Comparison of ENCODE assay signal across 8 mouse cellular contexts in genomic region chr1:172082101-172082898, GRCm38 (mm10). TPM values are rescaled to one million over a fixed set of nuclear protein-coding genes. Genes with fewer than 3 reads are reported as not detected.
A peak's percentile ranks its signal among the peaks of the same experiment; 100 is the strongest.
DNase-seq lines count a peak whose midpoint lies in the region; ATAC-seq and TF ChIP-seq lines count a peak whose summit lies in the region.

Gene Copa, plus strand, starts transcription at chr1:172082529.
Gene Ncstn, minus strand, starts transcription at chr1:172082795.

- DNase-seq in brain, embryonic 14.5 days (ENCODE audit: low read depth), result peak; percentile 98
- DNase-seq in liver, adult 2 months (ENCODE audit: extremely low read depth, low read depth, low spot score), result peak; percentile 85
- peak; percentile 92 for DNase-seq in splenic B cell, adult 2 months (ENCODE audit: low read depth, low spot score)

- peaks cover 19% of the 10 kb centered on the region for H3K36me3 ChIP-seq in C2C12 (ENCODE audit: control insufficient read depth, insufficient read depth)
- peaks cover 34% of the 10 kb centered on the region for H3K36me3 ChIP-seq in erythroblast, embryonic 14.5 days (ENCODE audit: control insufficient read depth)
- 0 out of 2 replicates have a peak, but pooled peaks cover 7% of the 10 kb centered on the region for H3K36me3 ChIP-seq in heart, embryonic 11.5 days (ENCODE audit: control insufficient read depth, insufficient read depth, low read length)
- H3K36me3 ChIP-seq in kidney, embryonic 16.5 days (ENCODE audit: insufficient read depth, low read length), result peaks cover 18% of the 10 kb centered on the region
- peaks cover 19% of the 10 kb centered on the region for H3K36me3 ChIP-seq in liver, adult 2 months (ENCODE audit: control insufficient read depth, insufficient read depth, low read length)
- peaks cover 15% of the 10 kb centered on the region for H3K36me3 ChIP-seq in myocyte (ENCODE audit: control insufficient read depth, insufficient read depth)
- peaks cover 10% of the 10 kb centered on the region for H3K36me3 ChIP-seq in splenic B cell, adult 2 months (ENCODE audit: control insufficient read depth, insufficient read depth, low read length, poor library complexity, severe bottlenecking)

- ATAC-seq in heart, embryonic 11.5 days (replicated peaks; ENCODE audit: insufficient number of reproducible peaks, low FRiP score, low TSS enrichment), result peak; percentile 95
- peak; percentile 98 for ATAC-seq in kidney, embryonic 16.5 days (ENCODE audit: low FRiP score, low TSS enrichment)

- peaks cover 84% of the 10 kb centered on the region for H3K79me2 ChIP-seq in C2C12 (ENCODE audit: control insufficient read depth, insufficient read depth)
- peaks cover 32% of the 10 kb centered on the region for H3K79me2 ChIP-seq in liver, adult 2 months (ENCODE audit: control insufficient read depth, insufficient read depth, low read length)
- H3K79me2 ChIP-seq in myocyte (ENCODE audit: control insufficient read depth, insufficient read depth), result peaks cover 63% of the 10 kb centered on the region

- no peak for TF ChIP-seq CTCF in C2C12 (IDR thresholded peaks at IDR 0.05; ENCODE audit: control insufficient read depth, insufficient read depth, insufficient read length)
- no peak for TF ChIP-seq CTCF in brain, embryonic 14.5 days (IDR thresholded peaks at IDR 0.05; ENCODE audit: borderline replicate concordance, extremely low read depth, insufficient read depth, insufficient read length)
- no peak for TF ChIP-seq CTCF in liver, adult 2 months (IDR thresholded peaks at IDR 0.05; ENCODE audit: low read depth, low read length)

- TF ChIP-seq POLR2A in brain, embryonic 14.5 days (IDR thresholded peaks at IDR 0.05; ENCODE audit: borderline replicate concordance, extremely low read depth, insufficient read depth, insufficient read length, poor library complexity, severe bottlenecking), result peak; percentile 22; the same call in 1 of the 2 replicates
- peak; percentile 65; the same call in 1 of the 2 replicates for TF ChIP-seq POLR2A in liver, adult 2 months (IDR thresholded peaks at IDR 0.05; ENCODE audit: extremely low read depth, insufficient read depth, low read length)
- peak; percentile 62 for TF ChIP-seq POLR2A in myocyte (IDR thresholded peaks at IDR 0.05; ENCODE audit: insufficient read length, low read depth)

- H3K4me2 ChIP-seq in heart, embryonic 11.5 days, result peak within 1 kb of the TSS; percentile 74
- peak within 1 kb of the TSS; percentile 68 for H3K4me2 ChIP-seq in kidney, embryonic 16.5 days (replicated peaks; ENCODE audit: low read depth, low read length)
- H3K4me2 ChIP-seq in myocyte (ENCODE audit: low read depth), result peak within 1 kb of the TSS; percentile 78

- H3K27me3 ChIP-seq in C2C12 (ENCODE audit: control insufficient read depth, insufficient read depth, insufficient read length), result no peaks in the 10 kb centered on the region
- no peaks in the 10 kb centered on the region for H3K27me3 ChIP-seq in erythroblast, embryonic 14.5 days (ENCODE audit: control insufficient read depth)
- no peaks in the 10 kb centered on the region for H3K27me3 ChIP-seq in heart, embryonic 11.5 days (ENCODE audit: control insufficient read depth, insufficient read depth, low read length)
- no peaks in the 10 kb centered on the region for H3K27me3 ChIP-seq in kidney, embryonic 16.5 days (ENCODE audit: insufficient read depth, low read length)
- H3K27me3 ChIP-seq in liver, adult 2 months (ENCODE audit: control insufficient read depth, insufficient read depth, low read length), result no peaks in the 10 kb centered on the region
- H3K27me3 ChIP-seq in myocyte (ENCODE audit: control insufficient read depth, insufficient read depth, insufficient read length), result no peaks in the 10 kb centered on the region
- H3K27me3 ChIP-seq in splenic B cell, adult 2 months (ENCODE audit: control insufficient read depth, insufficient read depth, low read length, poor library complexity, severe bottlenecking), result no peaks in the 10 kb centered on the region

- H3K4me3 ChIP-seq in C2C12 (ENCODE audit: insufficient read depth, poor library complexity, severe bottlenecking), result peak within 1 kb of the TSS; percentile 96
- peak within 1 kb of the TSS; percentile 86 for H3K4me3 ChIP-seq in erythroblast, embryonic 14.5 days (replicated peaks)
- H3K4me3 ChIP-seq in heart, embryonic 11.5 days (ENCODE audit: low read depth, low read length), result peak within 1 kb of the TSS; percentile 95
- peak within 1 kb of the TSS; percentile 83 for H3K4me3 ChIP-seq in kidney, embryonic 16.5 days (ENCODE audit: low read length)
- peak within 1 kb of the TSS; percentile 96 for H3K4me3 ChIP-seq in liver, adult 2 months (ENCODE audit: insufficient read depth, low read depth, low read length)
- H3K4me3 ChIP-seq in myocyte, result peak within 1 kb of the TSS; percentile 100

- peak within 1 kb of the TSS; percentile 100 for H3ac ChIP-seq in C2C12 (ENCODE audit: control insufficient read depth, insufficient read length, low read depth)
- peak within 1 kb of the TSS; percentile 9 for H3ac ChIP-seq in myocyte (ENCODE audit: control insufficient read depth, insufficient read length)

- peak within 1 kb of the TSS; percentile 94 for H3K9ac ChIP-seq in heart, embryonic 11.5 days (ENCODE audit: low read depth, low read length)
- peak within 1 kb of the TSS; percentile 94 for H3K9ac ChIP-seq in kidney, embryonic 16.5 days (replicated peaks; ENCODE audit: low read length)
- peak within 1 kb of the TSS; percentile 92 for H3K9ac ChIP-seq in liver, adult 2 months (ENCODE audit: low read depth, low read length)

- peak within 1 kb of the TSS; percentile 78 for H3K27ac ChIP-seq in heart, embryonic 11.5 days (ENCODE audit: low read depth, low read length)
- H3K27ac ChIP-seq in kidney, embryonic 16.5 days (ENCODE audit: low read length), result peak within 1 kb of the TSS; percentile 69
- peak within 1 kb of the TSS; percentile 85 for H3K27ac ChIP-seq in liver, adult 2 months (replicated peaks; ENCODE audit: insufficient read depth, low read depth, low read length)

- under 1% methylated on average over 40 of the region's 40 CpGs for WGBS in heart, embryonic 11.5 days (ENCODE audit: insufficient replicate concordance)
- WGBS in kidney, embryonic 16.5 days, result under 1% methylated on average over 40 of the region's 40 CpGs
- under 1% methylated on average over 40 of the region's 40 CpGs for WGBS in liver, adult 2 months

- no peaks in the 10 kb centered on the region for H3K9me3 ChIP-seq in erythroblast, embryonic 14.5 days (ENCODE audit: control insufficient read depth, low read length)
- H3K9me3 ChIP-seq in heart, embryonic 11.5 days (replicated peaks; ENCODE audit: control insufficient read depth, low read length), result no peaks in the 10 kb centered on the region
- H3K9me3 ChIP-seq in kidney, embryonic 16.5 days (ENCODE audit: low read length), result no peaks in the 10 kb centered on the region

- peaks cover 40% of the 10 kb centered on the region for H3K4me1 ChIP-seq in erythroblast, embryonic 14.5 days (ENCODE audit: control insufficient read depth)
- H3K4me1 ChIP-seq in heart, embryonic 11.5 days (ENCODE audit: control insufficient read depth, insufficient read depth, low read length), result peaks cover 10% of the 10 kb centered on the region; the same call in 1 of the 2 replicates
- peaks cover 19% of the 10 kb centered on the region for H3K4me1 ChIP-seq in kidney, embryonic 16.5 days (ENCODE audit: insufficient read depth, low read length)
- peaks cover 9% of the 10 kb centered on the region; the same call in 1 of the 2 replicates for H3K4me1 ChIP-seq in liver, adult 2 months (ENCODE audit: control insufficient read depth, insufficient read depth, low read length)

- H3K79me3 ChIP-seq in C2C12 (ENCODE audit: low read depth), result peaks cover 53% of the 10 kb centered on the region

TF ChIP-seq in C2C12, 6 proteins besides CTCF, POLR2A, EP300 and RAD21:
- TF ChIP-seq MYOD1 (IDR thresholded peaks at IDR 0.05; ENCODE audit: control insufficient read depth, insufficient read length, low read depth), result no peak
- no peak for TF ChIP-seq CEBPB (IDR thresholded peaks at IDR 0.05; ENCODE audit: low read depth)
- TF ChIP-seq MAX (IDR thresholded peaks at IDR 0.05), result no peak

TF ChIP-seq in myocyte, 11 proteins besides CTCF, POLR2A, EP300 and RAD21:
- TF ChIP-seq MAX (IDR thresholded peaks at IDR 0.05; ENCODE audit: low read depth), result no peak
- TF ChIP-seq REST (IDR thresholded peaks at IDR 0.05; ENCODE audit: insufficient read depth, insufficient read length), result no peak
- TF ChIP-seq POLR2AphosphoS2 (IDR thresholded peaks at IDR 0.05; ENCODE audit: insufficient read length, low read depth), result peak; percentile 64

RNA-seq across cellular contexts. Expression of gene Copa, which starts in this region (rescaled TPM):
- polyA plus RNA-seq in C2C12 (2012; fragmentation: generic; extraction: Trizol), result 113 TPM
- 79.5 and 135 TPM in 2 replicates for polyA plus RNA-seq in brain, embryonic 14.5 days (2012; rRNA removed)
- polyA plus RNA-seq in erythroblast, embryonic 14.5 days (2012), result 0.55 and 0.78 TPM in 2 replicates
- 146 and 201 TPM in 2 replicates for polyA plus RNA-seq in heart, embryonic 11.5 days (2014; fragmentation: Nextera tagmentation; extraction: Ambion mirVana)
- polyA plus RNA-seq in kidney, embryonic 16.5 days (2015; fragmentation: Nextera tagmentation; extraction: Ambion mirVana), result 260 and 264 TPM in 2 replicates
- total RNA-seq in liver, adult 2 months (2014; rRNA removed), result 108 and 125 TPM in 2 replicates
- 25.7 and 31.7 TPM in 2 replicates for polyA plus RNA-seq in liver, adult 2 months (2012; rRNA removed)
- polyA plus RNA-seq in myocyte (2012; fragmentation: generic; extraction: Trizol), result 144 TPM

RNA-seq across cellular contexts. Expression of gene Ncstn, which starts in this region (rescaled TPM):
- polyA plus RNA-seq in C2C12 (2012; fragmentation: generic; extraction: Trizol), result 40.8 TPM
- polyA plus RNA-seq in brain, embryonic 14.5 days (2012; rRNA removed), result 136 and 139 TPM in 2 replicates
- 0.30 and 0.64 TPM in 2 replicates for polyA plus RNA-seq in erythroblast, embryonic 14.5 days (2012)
- 115 and 122 TPM in 2 replicates for polyA plus RNA-seq in heart, embryonic 11.5 days (2014; fragmentation: Nextera tagmentation; extraction: Ambion mirVana)
- 160 and 164 TPM in 2 replicates for polyA plus RNA-seq in kidney, embryonic 16.5 days (2015; fragmentation: Nextera tagmentation; extraction: Ambion mirVana)
- total RNA-seq in liver, adult 2 months (2014; rRNA removed), result 28.9 and 38.8 TPM in 2 replicates
- polyA plus RNA-seq in liver, adult 2 months (2012; rRNA removed), result 35.7 and 50.1 TPM in 2 replicates
- polyA plus RNA-seq in myocyte (2012; fragmentation: generic; extraction: Trizol), result 49.7 TPM

Comparison
In these comparisons a context has a peak if more than half of its experiments do, and no peak if none do; other contexts are left out.
1. Peak in every context shown above with its lines: DNase-seq, ATAC-seq, H3K4me3 ChIP-seq and H3K27ac ChIP-seq.
2. RNA of gene Copa (polyA plus RNA-seq): 260 to 264 TPM in kidney, embryonic 16.5 days, 146 to 201 TPM in heart, embryonic 11.5 days, 144 TPM in myocyte (single experiment), 79.5 to 135 TPM in brain, embryonic 14.5 days, 113 TPM in C2C12 (single experiment) and 25.7 to 31.7 TPM in liver, adult 2 months; 0.55 to 0.78 TPM in erythroblast, embryonic 14.5 days; every median in the first group is over 10 times any median in the second.
3. RNA of gene Ncstn (polyA plus RNA-seq): 160 to 164 TPM in kidney, embryonic 16.5 days, 136 to 139 TPM in brain, embryonic 14.5 days, 115 to 122 TPM in heart, embryonic 11.5 days, 35.7 to 50.1 TPM in liver, adult 2 months, 49.7 TPM in myocyte (single experiment) and 40.8 TPM in C2C12 (single experiment); 0.30 to 0.64 TPM in erythroblast, embryonic 14.5 days; every median in the first group is over 10 times any median in the second.